Mouse (Mus musculus) liver (tissue): Measurements from ENCODE around the gene Stk11.

ENCODE experiments used
- DNase-seq: peaks from one replicate; pipeline ENCODE4 v3.0.0-alpha.2; 2020; ENCODE audit warnings: mixed read lengths

Gene Stk11

GRCm38 (mm10) chr10:80131952-80132350, 16.3 kb downstream of the Stk11 start:
- DNase-seq, result peak; percentile 14

- DNase-seq, result no peak
These were observed 17.7 kb downstream of the Stk11 start for GRCm38 (mm10) chr10:80133226-80133849.

GRCm38 (mm10) chr10:80134421-80134820, 18.8 kb downstream of the Stk11 start:
- DNase-seq, result no peak

DNA sequence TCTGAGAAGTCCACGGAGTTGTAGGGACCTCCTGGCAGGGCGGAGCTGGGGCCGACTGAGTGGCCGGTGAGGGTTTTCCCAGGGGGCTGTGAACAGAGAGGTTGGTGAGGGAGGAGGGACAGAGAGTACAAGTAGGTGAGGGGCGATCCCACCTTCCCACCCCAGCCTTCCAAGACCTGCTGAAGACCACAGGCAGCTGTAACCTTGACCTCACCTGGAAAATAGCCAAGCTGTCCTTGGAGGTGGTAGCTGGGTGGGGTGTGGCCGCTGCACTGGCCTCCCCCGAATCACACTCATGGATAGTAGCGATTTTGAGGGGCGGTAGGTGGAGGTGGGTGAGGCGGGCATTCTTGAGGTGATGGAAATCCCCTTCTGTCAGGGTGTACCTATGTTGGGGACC, 19.6 kb downstream of the Stk11 start:
- no peak for DNase-seq

DNA sequence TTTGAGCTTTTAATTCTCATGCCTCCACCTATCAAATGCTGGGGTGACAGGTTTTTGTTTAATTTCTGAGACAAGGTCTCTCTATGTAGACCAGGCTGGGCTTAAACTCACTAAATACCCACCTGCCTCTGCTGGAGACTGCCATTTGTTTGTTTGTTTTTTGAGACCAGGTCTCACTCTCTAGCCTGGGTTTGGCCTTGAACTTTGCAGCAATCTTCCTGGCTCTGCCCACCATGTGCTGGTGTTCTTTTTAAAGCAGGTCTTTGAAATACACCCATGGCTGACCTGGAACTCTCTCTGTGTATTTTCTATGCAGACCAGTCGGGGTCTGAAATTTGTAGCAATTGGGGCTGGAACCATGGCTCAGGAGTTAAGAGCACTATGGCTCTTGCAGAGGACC, 20.0 kb downstream of the Stk11 start:
- no peak for DNase-seq

GRCm38 (mm10) chr10:80136179-80136951, 20.8 kb downstream of the Stk11 start:
- no peak for DNase-seq

DNA sequence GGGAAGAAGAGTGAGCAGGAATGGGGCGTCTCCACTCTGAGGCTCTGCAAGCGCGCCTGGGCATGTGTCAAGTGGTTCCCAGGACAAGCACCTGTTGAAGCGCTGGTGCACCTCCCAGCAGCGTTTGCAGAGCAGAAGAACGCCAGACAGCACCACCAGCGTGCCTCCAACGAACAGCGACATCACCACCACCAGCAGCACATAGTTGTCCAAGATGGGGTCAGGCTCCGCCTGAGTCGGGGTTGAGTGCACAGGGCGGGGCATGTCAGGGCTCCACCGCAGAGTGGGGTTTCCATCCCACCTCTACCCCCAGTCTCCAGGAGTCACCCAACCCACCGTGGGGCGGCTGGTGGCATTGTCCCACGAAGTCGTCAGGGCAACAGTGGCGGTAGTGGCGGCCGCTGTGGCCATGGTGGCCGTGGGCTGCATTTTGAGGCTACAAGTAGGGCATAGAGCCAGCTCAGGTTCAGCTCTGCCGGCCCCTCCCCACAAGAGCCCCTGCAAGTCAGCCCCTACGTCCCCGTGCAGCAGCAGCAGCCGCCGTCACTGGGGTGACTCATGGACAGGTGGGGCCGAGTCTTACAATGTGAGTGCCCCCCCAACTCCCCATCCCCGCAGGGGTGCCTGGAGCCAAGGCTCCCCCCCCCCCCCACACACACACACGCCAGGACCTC, 21.5 kb downstream of the Stk11 start:
- DNase-seq, result peak; percentile 48

DNA sequence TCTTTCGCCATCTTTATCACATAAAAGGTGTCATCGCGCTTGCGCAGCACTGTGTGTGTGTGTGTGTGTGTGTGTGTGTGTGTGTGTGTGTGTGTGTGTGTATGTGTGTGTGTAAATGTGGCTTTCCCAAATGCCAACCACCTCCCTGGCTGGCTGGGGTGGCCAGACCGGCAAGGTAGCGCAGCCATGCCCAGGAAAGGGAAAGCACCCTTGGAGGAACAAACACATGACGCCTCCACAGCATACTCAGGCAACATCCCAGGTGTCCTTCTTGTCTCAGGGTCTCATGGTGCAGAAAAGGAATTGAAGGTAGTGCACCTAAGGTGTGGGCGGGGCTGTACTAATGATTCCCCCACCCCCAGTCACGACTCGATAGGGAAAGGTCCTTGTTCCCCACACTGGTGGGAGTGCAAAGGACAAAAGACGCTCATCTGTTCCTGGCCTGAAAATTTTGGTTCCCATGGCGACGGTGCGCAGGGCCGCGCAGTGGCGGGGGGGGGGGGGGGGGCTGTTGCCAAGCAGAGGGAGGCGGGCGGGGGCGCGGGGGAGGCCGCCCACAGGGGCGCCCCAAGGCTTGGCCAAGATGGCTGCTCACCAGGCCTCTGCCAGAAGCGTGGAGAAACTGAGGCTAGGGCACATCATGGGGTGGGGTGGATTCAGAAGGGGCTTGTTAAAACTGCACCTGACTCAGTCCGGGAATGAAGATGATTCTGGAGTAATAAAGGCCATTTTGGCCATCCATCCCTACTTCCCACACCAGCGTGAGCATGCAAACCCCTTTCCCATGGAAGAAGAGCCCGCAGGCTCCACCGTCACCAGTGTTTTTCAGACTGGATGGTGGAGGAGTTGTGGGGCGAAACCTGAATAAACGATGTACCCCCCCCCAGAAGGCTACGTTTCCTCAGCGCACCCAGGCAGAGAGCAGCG, 22.3 kb downstream of the Stk11 start:
- no peak for DNase-seq

GRCm38 (mm10) chr10:80138553-80139438, 23.2 kb downstream of the Stk11 start, which contains the start of gene Atp5d:
Gene Atp5d, plus strand, starts transcription at chr10:80138632.
- DNase-seq, result peak; percentile 76

DNA sequence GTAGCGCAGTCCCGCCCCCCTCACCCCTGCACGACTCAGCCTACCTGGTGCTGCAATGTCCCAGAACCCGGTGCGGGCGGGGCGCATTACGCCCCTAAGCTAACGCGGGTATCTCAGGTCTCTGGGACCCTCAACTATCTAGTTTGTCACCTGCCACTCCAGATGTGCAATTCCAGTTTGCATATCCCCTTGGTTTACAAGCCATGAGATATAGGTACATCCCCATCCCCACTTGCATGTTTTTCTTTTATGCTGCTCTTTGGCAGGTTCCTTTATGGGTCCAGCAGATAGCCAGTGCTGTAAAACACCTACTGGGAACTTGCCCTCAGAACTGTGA, 23.8 kb downstream of the Stk11 start:
- DNase-seq, result no peak

GRCm38 (mm10) chr10:80139975-80140665, 24.5 kb downstream of the Stk11 start:
- no peak for DNase-seq

DNA sequence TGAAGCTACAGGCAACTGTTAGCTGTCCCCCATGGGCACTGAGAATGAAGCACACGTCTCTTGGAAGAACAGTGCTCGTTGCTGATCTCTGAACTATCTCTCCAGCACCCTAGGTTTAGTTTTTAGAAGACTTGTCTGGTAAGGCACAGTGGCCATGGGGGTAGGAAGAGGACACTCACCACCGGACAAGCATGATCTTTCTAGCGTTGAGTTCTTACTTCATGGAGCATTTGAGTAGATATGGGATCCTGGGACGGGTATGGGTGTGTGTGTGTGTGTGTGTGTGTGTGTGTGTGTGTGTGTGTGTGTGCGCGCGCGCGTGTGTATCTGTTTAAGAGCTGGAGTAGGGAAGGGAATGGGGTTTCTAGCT, 25.0 kb downstream of the Stk11 start, which contains the start of gene Cbarp:
TSS of gene Cbarp (minus strand) at position 170 of the 370 bp plus-strand sequence.
- DNase-seq, result no peak

DNA sequence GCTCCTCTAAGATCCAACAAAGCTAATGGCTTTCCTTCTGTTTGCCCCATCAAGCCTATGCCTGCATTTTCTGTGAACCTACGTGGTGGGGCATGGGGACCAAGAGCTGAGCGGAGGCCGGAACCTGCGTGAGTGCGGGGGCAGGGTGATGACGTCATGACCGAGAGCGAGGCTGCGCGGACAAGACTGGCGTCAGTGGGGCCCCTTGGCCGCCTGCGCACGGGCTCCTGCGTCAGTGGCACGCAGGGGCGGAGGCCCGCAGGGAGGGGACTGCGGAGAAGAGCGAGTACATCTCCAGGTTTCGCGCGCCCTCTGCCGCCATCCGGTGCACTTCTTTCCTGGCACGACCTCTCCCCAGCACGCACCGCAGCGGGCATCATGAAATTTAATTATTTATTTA, 25.6 kb downstream of the Stk11 start:
- DNase-seq, result peak; percentile 97

GRCm38 (mm10) chr10:80141786-80142529, 26.4 kb downstream of the Stk11 start:
- peak; percentile 97 for DNase-seq

DNA sequence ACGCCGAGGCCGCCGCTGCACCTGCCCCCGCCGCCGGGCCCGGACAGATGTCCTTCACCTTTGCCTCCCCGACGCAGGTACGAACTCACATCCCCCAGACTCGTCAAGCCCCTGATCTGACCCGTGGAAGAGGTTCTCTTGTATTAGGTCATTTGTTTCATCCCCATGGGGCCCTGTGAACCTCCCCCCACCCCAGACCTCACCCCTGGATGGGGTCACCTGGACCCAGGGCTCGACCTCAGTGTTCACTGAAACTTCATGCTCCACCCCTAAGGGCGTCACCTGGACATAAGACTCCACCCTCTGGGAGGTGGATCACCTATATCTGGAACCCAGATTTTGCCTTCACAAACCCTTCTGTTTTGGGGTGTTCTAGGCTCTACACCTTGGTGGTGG, 26.9 kb downstream of the Stk11 start:
- DNase-seq, result peak; percentile 76

DNA sequence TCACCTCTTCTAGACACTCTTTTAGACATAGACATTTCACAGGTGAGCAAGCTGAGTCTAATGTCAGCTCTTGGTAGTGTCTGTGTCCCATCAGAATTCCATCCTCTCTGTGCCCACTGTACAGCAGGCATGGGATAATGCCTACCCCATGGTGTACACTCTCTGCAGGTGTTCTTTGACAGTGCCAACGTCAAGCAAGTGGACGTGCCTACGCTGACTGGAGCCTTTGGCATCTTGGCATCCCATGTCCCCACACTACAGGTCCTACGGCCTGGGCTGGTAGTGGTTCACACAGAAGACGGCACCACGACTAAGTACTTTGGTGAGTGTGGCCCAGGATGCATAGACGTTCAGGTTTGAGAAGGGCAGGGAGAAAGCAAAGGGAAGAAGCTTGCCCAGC, 28.1 kb downstream of the Stk11 start:
- no peak for DNase-seq

GRCm38 (mm10) chr10:80144159-80144558, 28.6 kb downstream of the Stk11 start:
- no peak for DNase-seq

- DNase-seq, result peak; percentile 81
These were observed 29.5 kb downstream of the Stk11 start for GRCm38 (mm10) chr10:80144864-80145838.

GRCm38 (mm10) chr10:80145896-80146295, 30.3 kb downstream of the Stk11 start:
- DNase-seq, result peak; percentile 75
